Mouse (Mus musculus) liver, embryonic 14.5 days (tissue): ENCODE measurements around the gene Nadk2. TPM values are rescaled to one million over a fixed set of nuclear protein-coding genes. Genes with fewer than 3 reads are reported as not detected.
A peak's percentile ranks its signal among the peaks of the same experiment; 100 is the strongest.

Source experiments
- ATAC-seq: fragments of 200-750 bp; cut with Nextera tagmentation; 2 replicates; pipeline ENCODE4 v1.8.0; 2017; ENCODE audit warnings: moderate number of reproducible peaks, mild to moderate bottlenecking, moderate library complexity; ENCODE audit not compliant: insufficient read depth
- DNase-seq, 3 experiments: peaks; one replicate each; pipeline ENCODE4 v3.0.0-alpha.2; 2012 to 2013; ENCODE audit warnings: low read depth in 3 of 3, low spot score in 3 of 3
- H3K27ac ChIP-seq: fragments of 300-500 bp; sonication (generic); 2 replicates; pipeline ENCODE4 v1.5.1; 2014; ENCODE audit warnings: moderate library complexity, mild to moderate bottlenecking, control low read depth, inconsistent platforms
- H3K27me3 ChIP-seq: fragments of 300-500 bp; sonication (generic); 2 replicates; pipeline ENCODE4 v1.6.1; 2014; ENCODE audit warnings: mild to moderate bottlenecking, low read length, moderate library complexity; ENCODE audit not compliant: control insufficient read depth, insufficient read depth
- H3K36me3 ChIP-seq: fragments of 300-500 bp; sonication (generic); replicated peaks from 2 replicates; pipeline ENCODE4 v1.6.1; 2014; ENCODE audit warnings: low read depth; ENCODE audit not compliant: control insufficient read depth, insufficient read depth
- H3K4me1 ChIP-seq, 2 experiments: fragments of 200-500 bp in 1 of 2; fragments of 300-500 bp in 1 of 2; sonication (generic) in 1 of 2; replicated peaks; 2 replicates each; pipeline ENCODE4 v1.6.1; 2012 to 2014; ENCODE audit warnings: antibody characterized with exemption in 1 of 2, inconsistent platforms in 1 of 2, low read length in 1 of 2; ENCODE audit not compliant: control insufficient read depth in 2 of 2, insufficient read depth in 2 of 2
- H3K4me2 ChIP-seq: fragments of 300-500 bp; sonication (generic); 2 replicates; pipeline ENCODE4 v1.6.1; 2014; ENCODE audit warnings: low read depth, mild to moderate bottlenecking, control low read depth, moderate library complexity
- H3K4me3 ChIP-seq, 2 experiments: fragments of 200-500 bp in 1 of 2; fragments of 300-500 bp in 1 of 2; sonication (generic) in 1 of 2; 2 replicates each; pipeline ENCODE4 v1.5.1; 2012 to 2014; ENCODE audit warnings: low read depth in 2 of 2, low read length in 2 of 2, mild to moderate bottlenecking in 2 of 2, control low read depth in 1 of 2, inconsistent platforms in 1 of 2, moderate library complexity in 1 of 2; ENCODE audit not compliant: insufficient read depth in 1 of 2
- H3K9ac ChIP-seq: fragments of 300-500 bp; sonication (generic); replicated peaks from 2 replicates; pipeline ENCODE4 v1.6.1; 2014; ENCODE audit warnings: mild to moderate bottlenecking, control low read depth, moderate library complexity
- H3K9me3 ChIP-seq: fragments of 300-500 bp; sonication (generic); 2 replicates; pipeline ENCODE4 v1.6.1; 2016; ENCODE audit warnings: low read length, mixed read lengths; ENCODE audit not compliant: control insufficient read depth
- CTCF ChIP-seq: IDR thresholded peaks from 2 replicates; pipeline ENCODE4 v1.5.1; 2016; ENCODE audit warnings: antibody characterized with exemption, low read depth, control low read depth
- EP300 ChIP-seq: IDR thresholded peaks from 2 replicates; pipeline ENCODE4 v1.6.1; 2016; ENCODE audit warnings: antibody characterized with exemption, low read depth
- WGBS: fragments of 180-500 bp; shearing (Covaris S2); extraction: QIAGEN DNeasy Blood & Tissue Kit; methylation state at CpG from one replicate; pipeline ENCODE4 v1.1.7; 2014; ENCODE audit not compliant: insufficient replicate concordance; 5-methylcytosine and 5-hydroxymethylcytosine counted together
- polyA plus RNA-seq, 2 experiments: library from polyadenylated mRNA; depleted of rRNA in 1 of 2; stranded (reverse) in 1 of 2; unstranded in 1 of 2; fragments of >200 nt; fragmentation: Nextera tagmentation in 1 of 2; extraction: Ambion mirVana in 1 of 2; gene quantifications; 2 replicates each; pipeline versions ENCODE4 v1.2.1 to v1.2.3; 2012 to 2014

Nadk2 gene
- polyA plus RNA-seq, 2 experiments = 96.0 to 113 TPM

GRCm38 (mm10) chr15:9118852-9119251, 47.8 kb downstream of the Nadk2 start:
- H3K9ac ChIP-seq = no peak overlapping the region
- WGBS = 78% methylated on average over 4 of the region's 4 CpGs
- H3K27me3 ChIP-seq = no peaks in the 10 kb centered on the region
- H3K4me3 ChIP-seq = no peak overlapping the region
- H3K4me2 ChIP-seq = no peak overlapping the region
- no peak for ATAC-seq
- TF ChIP-seq CTCF (no peak), EP300 (no peak)
- no peak for DNase-seq
- no peaks in the 10 kb centered on the region for H3K9me3 ChIP-seq
- H3K36me3 ChIP-seq = peaks cover 71% of the 10 kb centered on the region
- H3K27ac ChIP-seq = no peak overlapping the region
- no peaks in the 10 kb centered on the region; a peak in 2 of 4 replicates for H3K4me1 ChIP-seq

DNA sequence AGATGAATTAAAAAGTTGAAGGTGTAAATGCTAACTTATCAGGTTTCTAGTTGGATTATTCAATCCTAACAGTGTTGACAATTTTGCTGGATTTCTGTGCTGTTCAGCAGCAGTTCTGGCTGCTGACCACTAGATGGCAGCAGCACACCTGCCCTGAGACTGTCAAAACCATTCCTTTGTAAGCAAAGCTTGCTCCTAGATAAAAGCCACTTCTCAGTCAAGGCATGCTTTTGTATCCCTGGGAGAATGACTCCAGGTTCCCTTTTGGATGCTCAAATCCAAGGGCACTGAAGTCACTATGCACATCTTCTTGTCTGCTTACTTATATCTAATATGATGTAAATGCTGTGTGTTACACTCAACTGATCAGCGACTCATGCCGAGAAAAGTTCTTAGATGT, 49.0 kb downstream of the Nadk2 start:
- H3K4me2 ChIP-seq = no peak overlapping the region
- no peak overlapping the region for H3K4me3 ChIP-seq
- ATAC-seq = no peak
- H3K27ac ChIP-seq = no peak overlapping the region
- H3K36me3 ChIP-seq = peaks cover 65% of the 10 kb centered on the region
- 90% methylated on average over 2 of the region's 2 CpGs for WGBS
- H3K9me3 ChIP-seq = no peaks in the 10 kb centered on the region
- no peaks in the 10 kb centered on the region; a peak in 2 of 4 replicates for H3K4me1 ChIP-seq
- H3K9ac ChIP-seq = no peak overlapping the region
- no peak for DNase-seq
- no peak for TF ChIP-seq EP300
- TF ChIP-seq CTCF = peak; percentile 97
- H3K27me3 ChIP-seq = no peaks in the 10 kb centered on the region

DNA sequence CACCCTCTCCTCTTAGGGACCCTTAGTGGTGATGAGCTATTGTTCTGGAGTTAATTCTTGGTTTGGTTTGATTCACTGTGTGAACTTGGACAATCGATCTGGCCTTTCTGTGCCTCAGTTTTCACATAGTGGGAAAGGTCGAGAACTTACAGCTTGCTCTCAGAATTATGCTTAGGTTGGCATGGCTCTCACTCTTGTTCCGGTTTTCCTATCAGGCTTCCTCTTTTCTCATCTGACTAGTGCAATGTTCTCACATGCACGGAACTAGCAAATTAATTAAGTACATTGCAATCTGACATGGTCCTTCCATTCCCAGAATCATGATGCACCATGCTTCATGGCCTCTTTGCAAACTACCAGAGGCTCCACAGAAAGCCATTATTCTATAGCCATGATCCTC, 51.9 kb downstream of the Nadk2 start:
- TF ChIP-seq CTCF (no peak), EP300 (no peak)
- no peak overlapping the region for H3K4me2 ChIP-seq
- no peak overlapping the region for H3K27ac ChIP-seq
- no peak for DNase-seq
- no peak overlapping the region for H3K9ac ChIP-seq
- H3K4me3 ChIP-seq = no peak overlapping the region
- no peaks in the 10 kb centered on the region for H3K27me3 ChIP-seq
- no peak for ATAC-seq
- peaks cover 51% of the 10 kb centered on the region for H3K36me3 ChIP-seq
- 0 out of 4 replicates have a peak, but pooled peaks cover 0 to 3% of the 10 kb centered on the region in 2 experiments for H3K4me1 ChIP-seq
- 82% methylated on average over 4 of the region's 4 CpGs for WGBS
- H3K9me3 ChIP-seq = no peaks in the 10 kb centered on the region

DNA sequence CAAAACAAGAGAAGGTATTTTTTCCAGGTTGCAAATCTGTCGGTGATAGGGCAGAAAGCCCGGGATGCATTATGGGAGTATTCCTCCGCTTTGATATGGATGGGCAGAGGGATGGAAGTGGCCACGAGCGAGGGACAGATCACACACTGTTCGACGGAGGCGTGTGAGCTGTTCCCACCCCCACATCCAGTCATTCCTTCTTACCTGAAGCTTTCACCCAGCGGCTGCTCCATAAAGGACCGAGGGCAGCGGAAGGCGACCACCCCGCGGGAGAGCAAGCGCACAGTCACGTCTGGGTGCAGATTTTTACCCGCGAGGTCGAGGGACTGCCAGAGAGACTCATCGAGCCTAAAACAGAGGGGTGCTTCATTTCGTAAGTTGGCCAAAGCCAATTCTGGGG, 53.8 kb downstream of the Nadk2 start:
- Histone ChIP-seq H3K4me2 (no peak overlapping the region), H3K4me1 (0 out of 4 replicates have a peak, but pooled peaks cover 0 to 3% of the 10 kb centered on the region in 2 experiments), H3K9me3 (no peaks in the 10 kb centered on the region), H3K27ac (no peak overlapping the region), H3K9ac (no peak overlapping the region), H3K36me3 (peaks cover 39% of the 10 kb centered on the region), H3K27me3 (no peaks in the 10 kb centered on the region), H3K4me3 (no peak overlapping the region)
- 90% methylated on average over 21 of the region's 21 CpGs for WGBS
- ATAC-seq (no peak), DNase-seq (no peak)
- TF ChIP-seq EP300 (no peak), CTCF (no peak)

DNA sequence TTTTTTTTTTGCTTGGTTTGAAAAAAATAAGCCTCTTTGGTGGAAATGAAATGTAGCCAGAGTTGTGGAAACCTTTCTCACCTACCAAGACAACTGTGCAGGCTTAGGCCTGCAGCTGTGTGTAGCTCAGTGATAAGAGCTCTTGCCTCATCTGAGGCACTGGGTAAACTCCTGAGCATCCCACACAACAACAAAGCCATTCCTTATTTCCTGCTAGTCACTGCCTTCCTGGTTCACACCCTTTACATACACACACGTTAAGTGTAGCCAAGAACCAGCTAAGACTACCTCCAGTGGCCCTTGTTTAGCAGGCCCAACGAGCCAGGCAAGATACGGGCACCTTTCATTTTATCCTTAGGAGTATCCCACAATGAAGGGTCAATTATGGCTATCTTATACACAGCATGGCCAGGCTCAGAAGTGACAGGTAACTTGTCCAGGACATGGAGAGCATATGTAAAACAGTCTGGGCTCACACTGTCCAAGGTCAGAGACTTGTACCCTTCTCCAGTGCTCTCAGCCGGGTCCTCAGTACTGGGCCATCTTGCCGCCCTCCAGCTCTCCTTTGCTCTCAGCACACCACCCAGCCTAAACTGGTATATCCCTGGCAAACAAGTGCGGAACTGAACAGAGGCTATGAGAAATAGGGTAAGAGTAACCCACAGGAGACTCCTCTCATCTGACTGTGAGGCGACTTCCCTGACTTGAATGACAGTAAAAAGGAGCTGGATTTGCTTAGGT, 56.2 kb downstream of the Nadk2 start:
- H3K4me3 ChIP-seq = no peak overlapping the region
- H3K27ac ChIP-seq = no peak overlapping the region
- H3K27me3 ChIP-seq = no peaks in the 10 kb centered on the region
- peaks cover 31% of the 10 kb centered on the region for H3K36me3 ChIP-seq
- TF ChIP-seq CTCF (no peak), EP300 (no peak)
- no peaks in the 10 kb centered on the region for H3K9me3 ChIP-seq
- H3K4me2 ChIP-seq = no peak overlapping the region
- WGBS = 73% methylated on average over 7 of the region's 7 CpGs
- H3K9ac ChIP-seq = no peak overlapping the region; the same call in 1 of the 2 replicates
- ATAC-seq (no peak), DNase-seq (no peak)
- H3K4me1 ChIP-seq = 0 out of 4 replicates have a peak, but pooled peaks cover 0 to 3% of the 10 kb centered on the region in 2 experiments
